Mouse (Mus musculus) hindbrain, embryonic 15.5 days (tissue): ENCODE data around the gene Slc24a3. TPM values are rescaled to one million over a fixed set of nuclear protein-coding genes. Genes with fewer than 3 reads are reported as not detected.
A peak's percentile ranks its signal among the peaks of the same experiment; 100 is the strongest.

Experiments
- ATAC-seq: fragments of 200-750 bp; cut with Nextera tagmentation; 2 replicates; pipeline ENCODE4 v1.8.0; 2017; ENCODE audit warnings: low read depth, moderate number of reproducible peaks, moderate TSS enrichment; ENCODE audit not compliant: low FRiP score
- H3K27ac ChIP-seq: fragments of 300-500 bp; sonication (generic); replicated peaks from 2 replicates; pipeline ENCODE4 v1.5.1; 2015; ENCODE audit warnings: mild to moderate bottlenecking, inconsistent platforms
- H3K27me3 ChIP-seq: fragments of 300-500 bp; sonication (generic); 2 replicates; pipeline ENCODE4 v1.6.1; 2015; ENCODE audit warnings: control low read depth, inconsistent platforms
- H3K36me3 ChIP-seq: fragments of 300-500 bp; sonication (generic); 2 replicates; pipeline ENCODE4 v1.6.1; 2015; ENCODE audit warnings: control low read depth, inconsistent platforms
- H3K4me1 ChIP-seq: fragments of 300-500 bp; sonication (generic); replicated peaks from 2 replicates; pipeline ENCODE4 v1.6.1; 2015; ENCODE audit warnings: control low read depth, inconsistent platforms
- H3K4me2 ChIP-seq: fragments of 300-500 bp; sonication (generic); 2 replicates; pipeline ENCODE4 v1.6.1; 2015; ENCODE audit warnings: moderate library complexity, mild to moderate bottlenecking, inconsistent platforms
- H3K4me3 ChIP-seq: fragments of 300-500 bp; sonication (generic); 2 replicates; pipeline ENCODE4 v1.5.1; 2015; ENCODE audit warnings: mild to moderate bottlenecking, inconsistent platforms
- H3K9ac ChIP-seq: fragments of 300-500 bp; sonication (generic); 2 replicates; pipeline ENCODE4 v1.6.1; 2015; ENCODE audit warnings: inconsistent platforms
- H3K9me3 ChIP-seq: fragments of 300-500 bp; sonication (generic); 2 replicates; pipeline ENCODE4 v1.6.1; 2016; ENCODE audit warnings: control low read depth, inconsistent platforms
- WGBS: fragments of 180-500 bp; shearing (Covaris S2); methylation state at CpG from one replicate; pipeline ENCODE4 v1.1.7; 2015; 5-methylcytosine and 5-hydroxymethylcytosine counted together
- polyA plus RNA-seq: library from polyadenylated mRNA; unstranded; fragments of >200 nt; fragmentation: Nextera tagmentation; extraction: Ambion mirVana; gene quantifications from 2 replicates; pipeline ENCODE4 v1.2.1, GENCODE M21; 2015

Slc24a3 gene
- polyA plus RNA-seq, 1 experiment from 2014 or later: 22.8 TPM

GRCm38 (mm10) chr2:145385773-145386172 lies 218.2 kb downstream of the Slc24a3 start:
- no peaks in the 10 kb centered on the region for H3K27me3 ChIP-seq
- no peak overlapping the region for H3K9ac ChIP-seq
- H3K4me3 ChIP-seq: no peak overlapping the region
- H3K27ac ChIP-seq: no peak overlapping the region
- H3K4me2 ChIP-seq: no peak overlapping the region
- peaks cover 8% of the 10 kb centered on the region; the same call in 1 of the 2 replicates for H3K4me1 ChIP-seq
- H3K36me3 ChIP-seq: no peaks in the 10 kb centered on the region
- WGBS: 70% methylated on average over 1 of the region's 1 CpGs
- no peak for ATAC-seq
- H3K9me3 ChIP-seq: no peaks in the 10 kb centered on the region

- Histone ChIP-seq H3K9ac (no peak overlapping the region), H3K27ac (no peak overlapping the region), H3K4me1 (peaks cover 9% of the 10 kb centered on the region; the same call in 1 of the 2 replicates), H3K9me3 (no peaks in the 10 kb centered on the region), H3K4me3 (no peak overlapping the region), H3K4me2 (no peak overlapping the region), H3K27me3 (no peaks in the 10 kb centered on the region), H3K36me3 (no peaks in the 10 kb centered on the region)
- WGBS: 62% methylated on average over 3 of the region's 3 CpGs
- ATAC-seq: no peak; the same call in 1 of the 2 replicates
Observed at GRCm38 (mm10) chr2:145395804-145396203, 228.2 kb downstream of the Slc24a3 start.

GRCm38 (mm10) chr2:145396579-145396978 lies 229.0 kb downstream of the Slc24a3 start:
- no peak overlapping the region for H3K9ac ChIP-seq
- no peaks in the 10 kb centered on the region for H3K27me3 ChIP-seq
- peaks cover 13% of the 10 kb centered on the region for H3K4me1 ChIP-seq
- no peaks in the 10 kb centered on the region for H3K36me3 ChIP-seq
- no peak for ATAC-seq
- H3K4me2 ChIP-seq: no peak overlapping the region
- H3K9me3 ChIP-seq: no peaks in the 10 kb centered on the region
- peak overlapping the region; percentile 53; the same call in 1 of the 2 replicates for H3K27ac ChIP-seq
- no peak overlapping the region for H3K4me3 ChIP-seq
- WGBS: 49% methylated on average over 7 of the region's 7 CpGs

GRCm38 (mm10) chr2:145397456-145398206 lies 230.1 kb downstream of the Slc24a3 start:
- ATAC-seq: no peak
- Histone ChIP-seq H3K27me3 (no peaks in the 10 kb centered on the region), H3K9ac (no peak overlapping the region), H3K9me3 (no peaks in the 10 kb centered on the region), H3K4me3 (no peak overlapping the region), H3K4me2 (no peak overlapping the region), H3K4me1 (peaks cover 15% of the 10 kb centered on the region), H3K36me3 (no peaks in the 10 kb centered on the region), H3K27ac (no peak overlapping the region)
- whole genome bisulfite sequencing: 41% methylated on average over 10 of the region's 10 CpGs

GRCm38 (mm10) chr2:145401240-145401805 lies 233.8 kb downstream of the Slc24a3 start:
- no peaks in the 10 kb centered on the region for H3K36me3 ChIP-seq
- H3K4me1 ChIP-seq: peaks cover 27% of the 10 kb centered on the region
- no peak overlapping the region for H3K27ac ChIP-seq
- no peak overlapping the region for H3K4me2 ChIP-seq
- H3K9ac ChIP-seq: no peak overlapping the region
- no peak overlapping the region for H3K4me3 ChIP-seq
- WGBS: 44% methylated on average over 6 of the region's 6 CpGs
- H3K9me3 ChIP-seq: no peaks in the 10 kb centered on the region
- no peaks in the 10 kb centered on the region for H3K27me3 ChIP-seq
- peak; percentile 55; the same call in 1 of the 2 replicates for ATAC-seq

- no peaks in the 10 kb centered on the region for H3K36me3 ChIP-seq
- H3K27ac ChIP-seq: no peak overlapping the region
- no peak for ATAC-seq
- no peak overlapping the region for H3K4me3 ChIP-seq
- no peak overlapping the region for H3K4me2 ChIP-seq
- peaks cover 27% of the 10 kb centered on the region for H3K4me1 ChIP-seq
- no peaks in the 10 kb centered on the region for H3K27me3 ChIP-seq
- WGBS: 77% methylated on average over 2 of the region's 2 CpGs
- H3K9me3 ChIP-seq: no peaks in the 10 kb centered on the region
- H3K9ac ChIP-seq: no peak overlapping the region
Observed at GRCm38 (mm10) chr2:145401996-145402395, 234.4 kb downstream of the Slc24a3 start.

- H3K36me3 ChIP-seq: no peaks in the 10 kb centered on the region
- no peaks in the 10 kb centered on the region for H3K9me3 ChIP-seq
- no peak overlapping the region for H3K27ac ChIP-seq
- H3K27me3 ChIP-seq: no peaks in the 10 kb centered on the region
- no peak for ATAC-seq
- 23% methylated on average over 11 of the region's 11 CpGs for WGBS
- H3K4me3 ChIP-seq: no peak overlapping the region
- no peak overlapping the region for H3K9ac ChIP-seq
- H3K4me1 ChIP-seq: peaks cover 22% of the 10 kb centered on the region
- H3K4me2 ChIP-seq: no peak overlapping the region
Observed at GRCm38 (mm10) chr2:145404818-145405531, 237.4 kb downstream of the Slc24a3 start.

GRCm38 (mm10) chr2:145405746-145406145 lies 238.2 kb downstream of the Slc24a3 start:
- Histone ChIP-seq H3K36me3 (no peaks in the 10 kb centered on the region), H3K4me1 (peaks cover 22% of the 10 kb centered on the region), H3K9me3 (no peaks in the 10 kb centered on the region), H3K27me3 (no peaks in the 10 kb centered on the region), H3K4me2 (no peak overlapping the region), H3K9ac (no peak overlapping the region), H3K27ac (no peak overlapping the region), H3K4me3 (no peak overlapping the region)
- ATAC-seq: no peak
- WGBS: 39% methylated on average over 4 of the region's 4 CpGs

GRCm38 (mm10) chr2:145417738-145418137 lies 250.2 kb downstream of the Slc24a3 start:
- Histone ChIP-seq H3K9ac (no peak overlapping the region), H3K27me3 (no peaks in the 10 kb centered on the region), H3K4me2 (no peak overlapping the region), H3K36me3 (no peaks in the 10 kb centered on the region), H3K27ac (no peak overlapping the region), H3K9me3 (no peaks in the 10 kb centered on the region), H3K4me1 (0 out of 2 replicates have a peak, but pooled peaks cover 5% of the 10 kb centered on the region), H3K4me3 (no peak overlapping the region)
- ATAC-seq: no peak
- 97% methylated on average over 2 of the region's 2 CpGs for WGBS

- H3K4me3 ChIP-seq: no peak overlapping the region
- 81% methylated on average over 2 of the region's 2 CpGs for WGBS
- H3K4me2 ChIP-seq: no peak overlapping the region
- no peaks in the 10 kb centered on the region for H3K27me3 ChIP-seq
- no peak overlapping the region for H3K27ac ChIP-seq
- H3K36me3 ChIP-seq: no peaks in the 10 kb centered on the region
- no peak overlapping the region for H3K9ac ChIP-seq
- ATAC-seq: no peak
- no peaks in the 10 kb centered on the region for H3K9me3 ChIP-seq
- H3K4me1 ChIP-seq: 0 out of 2 replicates have a peak, but pooled peaks cover 5% of the 10 kb centered on the region
Observed at GRCm38 (mm10) chr2:145419078-145419477, 251.5 kb downstream of the Slc24a3 start.

GRCm38 (mm10) chr2:145420967-145421888 lies 253.7 kb downstream of the Slc24a3 start:
- Histone ChIP-seq H3K4me1 (0 out of 2 replicates have a peak, but pooled peaks cover 5% of the 10 kb centered on the region), H3K27ac (no peak overlapping the region), H3K4me2 (no peak overlapping the region), H3K9me3 (no peaks in the 10 kb centered on the region), H3K36me3 (no peaks in the 10 kb centered on the region), H3K4me3 (no peak overlapping the region), H3K9ac (no peak overlapping the region), H3K27me3 (no peaks in the 10 kb centered on the region)
- WGBS: 66% methylated on average over 5 of the region's 5 CpGs
- ATAC-seq: no peak
